Mouse (Mus musculus): ENCODE results near the gene Zfp335. TPM values are rescaled to one million over a fixed set of nuclear protein-coding genes. Genes with fewer than 3 reads are reported as not detected.
"Not testable (repeated sequence)": the region's sequence is repeated elsewhere in the genome, so short reads cannot be mapped to it uniquely, and the experiment has no call there.

Gene Zfp335
- polyA plus RNA-seq, 1 experiment from 2014 or later = 13.1 TPM

DNA sequence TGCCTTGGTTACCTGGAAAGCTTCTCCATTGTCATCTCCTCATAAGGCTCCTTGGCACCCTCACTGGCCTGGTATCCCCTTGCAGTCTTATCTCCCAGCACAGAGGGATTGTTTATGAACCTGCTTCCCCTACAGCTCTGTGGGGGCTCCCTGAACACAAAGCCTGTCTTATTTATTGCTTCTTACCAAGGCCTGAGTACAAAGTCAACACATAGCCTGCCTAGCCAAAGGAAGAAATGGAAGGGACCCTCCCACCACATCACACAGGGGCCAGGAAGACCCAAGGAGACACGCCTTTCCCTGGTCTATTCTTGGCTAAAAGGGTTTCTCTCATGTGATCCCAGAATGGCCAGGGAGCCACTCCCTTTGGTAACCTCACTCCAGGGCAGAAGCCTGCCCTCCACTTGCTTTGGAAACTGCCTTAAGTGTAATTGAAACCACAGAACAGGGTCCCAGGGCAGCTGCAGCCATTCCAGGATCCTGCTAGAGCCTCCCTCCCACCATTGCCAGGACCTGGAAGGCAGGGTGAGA lies 37.3 kb downstream of the Zfp335 start:
- Histone ChIP-seq H3K27ac (peak overlapping the region; percentile 50), H3K9me3 (no peaks in the 10 kb centered on the region), H3K9ac (no peak overlapping the region), H3K4me1 (replicated peaks) (peaks cover 21% of the 10 kb centered on the region), H3K4me2 (no peak overlapping the region), H3K4me3 (no peak overlapping the region), H3K36me3 (no peaks in the 10 kb centered on the region), H3K27me3 (no peaks in the 10 kb centered on the region)
- ATAC-seq (ENCODE audit: low FRiP score) = no peak
- WGBS = 43% methylated on average over 1 of the region's 1 CpGs

DNA sequence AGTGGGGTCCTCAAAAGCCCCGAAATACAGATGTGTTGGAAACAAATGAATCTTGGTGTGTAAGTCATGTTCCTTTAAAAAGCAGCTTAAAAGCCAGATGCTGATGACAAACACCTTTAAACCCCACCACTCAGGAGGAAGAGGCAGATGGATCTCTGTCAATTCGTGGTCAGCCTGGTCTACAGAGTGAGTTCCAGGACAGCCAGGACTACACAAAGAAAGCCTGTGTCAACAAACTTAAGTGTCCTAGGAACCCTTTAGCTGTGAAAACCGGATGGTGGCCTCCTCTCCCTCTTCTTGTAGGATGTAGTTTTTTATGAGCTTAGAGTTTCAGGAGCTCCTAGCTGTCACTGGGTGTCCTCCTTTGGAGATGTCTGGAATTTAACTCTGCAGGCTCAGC lies 37.9 kb downstream of the Zfp335 start:
- WGBS = 74% methylated on average over 3 of the region's 3 CpGs
- Histone ChIP-seq H3K9me3 (no peaks in the 10 kb centered on the region), H3K27ac (peak overlapping the region; percentile 44; the same call in 1 of the 2 replicates), H3K4me1 (replicated peaks) (peaks cover 19% of the 10 kb centered on the region), H3K27me3 (no peaks in the 10 kb centered on the region), H3K4me3 (no peak overlapping the region), H3K4me2 (no peak overlapping the region), H3K9ac (no peak overlapping the region), H3K36me3 (no peaks in the 10 kb centered on the region)
- no peak for ATAC-seq (ENCODE audit: low FRiP score)

DNA sequence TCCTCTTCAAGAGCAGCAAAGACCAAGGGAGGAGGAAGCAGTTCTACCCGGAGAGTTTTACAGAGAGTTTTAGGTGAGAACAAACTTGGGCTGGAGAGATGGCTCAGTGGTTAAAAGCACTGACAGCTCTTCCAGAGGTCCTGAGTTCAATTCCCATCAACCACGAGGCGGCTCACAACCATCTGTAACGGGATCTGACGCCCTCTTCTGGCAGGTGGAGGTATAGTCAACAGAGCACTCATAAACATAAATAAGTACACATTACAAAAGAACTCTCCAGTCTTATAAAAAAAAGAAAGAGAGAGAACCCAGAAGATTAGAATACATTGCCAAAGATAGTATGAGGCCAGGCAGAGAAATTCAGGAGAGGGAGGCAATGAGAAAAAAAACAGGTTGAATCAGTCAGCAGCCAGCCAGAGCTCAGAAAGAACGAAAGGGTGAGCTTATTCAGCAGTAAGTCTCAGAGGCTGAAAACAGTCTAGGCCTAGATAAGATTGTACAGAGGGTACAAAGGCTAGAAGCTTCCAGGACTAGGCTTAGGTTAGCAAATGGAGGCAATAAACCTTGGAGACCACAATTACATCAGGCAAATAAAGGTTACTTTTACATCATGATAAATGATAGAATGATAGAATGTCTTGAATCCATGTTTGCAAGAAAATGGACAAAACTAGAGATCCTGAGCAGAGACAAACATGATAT lies 39.8 kb downstream of the Zfp335 start:
- Histone ChIP-seq H3K9ac (no peak overlapping the region), H3K4me3 (no peak overlapping the region), H3K4me1 (replicated peaks) (0 out of 2 replicates have a peak, but pooled peaks cover 5% of the 10 kb centered on the region), H3K36me3 (no peaks in the 10 kb centered on the region), H3K4me2 (no peak overlapping the region), H3K27ac (no peak overlapping the region), H3K9me3 (peaks cover 4% of the 10 kb centered on the region; the same call in 1 of the 2 replicates), H3K27me3 (no peaks in the 10 kb centered on the region)
- 58% methylated on average over 6 of the region's 6 CpGs for WGBS
- no peak for ATAC-seq (ENCODE audit: low FRiP score)

DNA sequence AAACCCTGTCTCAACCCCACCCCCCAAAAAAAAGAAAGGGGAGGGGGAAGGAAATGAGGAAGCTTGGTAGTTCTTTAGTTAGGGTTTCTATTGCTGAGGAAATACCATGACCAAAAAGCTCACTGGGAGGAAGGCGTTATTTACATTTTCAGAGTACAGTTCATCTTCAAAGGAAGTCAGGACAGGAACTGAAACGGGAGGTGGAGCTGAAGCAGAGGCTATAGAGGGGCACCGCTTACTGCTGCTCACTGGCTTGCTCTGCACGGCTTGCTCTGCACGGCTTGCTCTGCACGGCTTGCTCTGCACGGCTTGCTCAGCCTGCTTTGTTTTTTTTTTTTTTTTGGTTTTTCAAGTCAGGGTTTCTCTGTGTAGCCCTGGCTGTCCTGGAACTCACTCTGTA lies 43.1 kb downstream of the Zfp335 start:
- Histone ChIP-seq H3K9me3 (peaks cover 4% of the 10 kb centered on the region; the same call in 1 of the 2 replicates), H3K4me1 (replicated peaks) (no peaks in the 10 kb centered on the region), H3K4me3 (no peak overlapping the region), H3K36me3 (no peaks in the 10 kb centered on the region), H3K4me2 (no peak overlapping the region), H3K27ac (no peak overlapping the region), H3K27me3 (no peaks in the 10 kb centered on the region), H3K9ac (no peak overlapping the region)
- WGBS = 75% methylated on average over 7 of the region's 7 CpGs
- ATAC-seq (ENCODE audit: low FRiP score) = no peak

DNA sequence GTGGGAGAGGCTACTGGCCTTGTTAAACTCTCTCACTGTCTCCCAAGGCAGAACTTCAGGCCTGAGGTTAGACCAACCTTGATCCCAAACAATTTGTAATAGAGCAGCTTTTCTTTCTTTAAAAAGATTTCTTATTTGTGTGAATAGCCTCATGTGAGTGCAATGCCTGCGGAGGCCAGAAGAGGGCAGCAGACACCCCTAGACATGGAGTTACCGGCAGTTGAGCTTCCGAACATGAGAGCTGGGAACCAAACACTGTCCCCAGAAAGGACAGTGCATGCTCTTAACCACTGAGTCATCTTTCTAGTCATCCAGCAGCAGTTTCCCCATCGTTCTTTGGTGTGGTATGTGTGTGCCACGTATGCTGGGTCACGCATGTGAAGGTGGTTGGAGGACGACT lies 44.0 kb downstream of the Zfp335 start:
- Histone ChIP-seq H3K4me3 (no peak overlapping the region), H3K4me2 (no peak overlapping the region), H3K9ac (no peak overlapping the region), H3K27ac (peak overlapping the region; percentile 46; the same call in 1 of the 2 replicates), H3K4me1 (replicated peaks) (no peaks in the 10 kb centered on the region), H3K9me3 (peaks cover 4% of the 10 kb centered on the region; the same call in 1 of the 2 replicates), H3K27me3 (no peaks in the 10 kb centered on the region), H3K36me3 (no peaks in the 10 kb centered on the region)
- 95% methylated on average over 7 of the region's 7 CpGs for WGBS
- no peak for ATAC-seq (ENCODE audit: low FRiP score)

DNA sequence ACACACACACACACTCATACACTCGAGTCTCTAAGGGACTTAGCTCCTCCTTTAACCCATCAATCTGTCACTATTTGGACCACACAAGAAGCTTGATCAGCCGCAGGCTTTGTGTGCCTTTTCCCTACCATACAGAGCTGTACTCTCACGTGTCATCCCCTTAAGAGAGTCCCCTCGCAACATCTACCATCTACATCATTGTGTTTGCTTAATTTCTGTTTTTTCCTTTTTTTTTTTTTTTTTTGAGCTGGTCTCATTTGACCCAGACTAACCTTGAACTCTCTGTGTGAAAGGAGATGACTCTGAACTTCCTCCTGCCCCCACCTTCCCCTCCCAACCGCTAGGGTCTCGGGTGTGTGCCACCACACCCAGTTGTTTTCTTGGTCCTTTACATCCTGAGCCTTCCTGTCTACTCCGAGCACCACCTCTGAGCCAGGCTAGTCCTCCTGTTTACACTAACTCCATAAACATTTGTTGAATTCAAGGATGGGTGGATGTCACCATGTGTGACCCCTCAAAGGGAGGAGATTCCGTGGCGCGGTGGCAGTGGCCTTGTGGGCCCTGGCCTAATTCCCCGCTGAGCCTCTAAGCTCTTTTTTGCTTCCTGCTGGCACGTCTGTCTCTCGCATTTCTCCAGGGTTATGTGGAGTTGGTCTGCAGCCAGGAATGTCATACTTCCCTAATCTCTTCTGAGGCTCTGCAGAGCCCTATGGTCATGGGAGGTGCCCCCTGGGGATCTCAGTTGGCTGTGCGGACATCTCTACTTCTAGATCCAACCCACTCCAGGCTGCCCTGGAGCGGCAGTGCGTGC lies 44.6 kb downstream of the Zfp335 start:
- ATAC-seq (ENCODE audit: low FRiP score) = no peak
- Histone ChIP-seq H3K27me3 (no peaks in the 10 kb centered on the region), H3K27ac (peak overlapping the region; percentile 46; the same call in 1 of the 2 replicates), H3K36me3 (no peaks in the 10 kb centered on the region), H3K9me3 (peaks cover 4% of the 10 kb centered on the region; the same call in 1 of the 2 replicates), H3K4me3 (no peak overlapping the region), H3K4me2 (no peak overlapping the region), H3K9ac (no peak overlapping the region), H3K4me1 (replicated peaks) (peaks cover 1% of the 10 kb centered on the region)
- 68% methylated on average over 16 of the region's 16 CpGs for WGBS

DNA sequence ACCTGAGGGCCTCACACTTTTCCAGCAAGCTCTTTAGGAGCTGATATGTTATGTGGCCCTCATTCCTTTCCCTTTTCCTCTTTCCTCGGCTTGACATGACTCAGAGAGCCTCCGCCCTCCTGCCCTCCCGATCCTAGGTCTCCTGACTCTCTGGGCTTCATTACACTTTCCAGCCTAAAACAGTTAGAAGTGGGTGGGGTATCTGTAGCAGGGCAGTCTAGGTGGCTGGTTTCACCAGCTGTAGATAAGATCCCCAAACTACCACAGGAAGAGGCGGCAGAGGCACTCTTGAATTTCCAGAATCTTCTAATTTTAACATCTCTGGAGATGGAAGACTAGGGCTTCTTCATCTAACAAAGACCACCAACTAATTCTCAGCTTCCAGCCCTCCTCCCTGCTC lies 47.0 kb downstream of the Zfp335 start:
- H3K27ac ChIP-seq = no peak overlapping the region
- no peak overlapping the region for H3K4me2 ChIP-seq
- H3K9ac ChIP-seq = no peak overlapping the region
- H3K4me3 ChIP-seq = no peak overlapping the region
- H3K36me3 ChIP-seq = no peaks in the 10 kb centered on the region
- peaks cover 4% of the 10 kb centered on the region; the same call in 1 of the 2 replicates for H3K9me3 ChIP-seq
- 81% methylated on average over 4 of the region's 4 CpGs for WGBS
- H3K4me1 ChIP-seq (replicated peaks) = peaks cover 10% of the 10 kb centered on the region
- H3K27me3 ChIP-seq = peaks cover 12% of the 10 kb centered on the region; the same call in 1 of the 2 replicates
- ATAC-seq (ENCODE audit: low FRiP score) = no peak

DNA sequence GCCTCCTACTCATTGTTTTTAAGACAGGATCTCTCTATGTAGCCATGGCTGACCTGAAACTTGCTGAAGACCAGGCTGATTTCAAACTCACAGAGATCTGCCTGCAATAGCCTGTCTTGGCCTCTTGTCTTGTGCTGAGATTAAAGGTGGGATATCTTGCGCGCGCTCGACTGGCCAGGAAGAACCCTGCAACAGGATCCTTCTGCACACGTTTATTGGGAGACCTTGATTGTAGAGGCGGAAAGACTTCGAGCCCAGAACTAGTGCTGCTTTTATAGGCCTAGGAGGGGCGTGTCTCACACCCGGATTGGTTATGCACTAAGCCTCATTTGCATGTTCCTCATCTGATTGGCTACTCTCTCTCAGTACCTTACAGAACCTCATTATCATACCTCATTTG lies 48.1 kb downstream of the Zfp335 start:
- H3K9me3 ChIP-seq; H3K36me3 ChIP-seq; ATAC-seq (ENCODE audit: low FRiP score); H3K4me2 ChIP-seq; H3K9ac ChIP-seq; H3K4me3 ChIP-seq; H3K27ac ChIP-seq: not testable (repeated sequence)
- 91% methylated on average over 9 of the region's 9 CpGs for WGBS
- H3K4me1 ChIP-seq (replicated peaks) = peaks cover 10% of the 10 kb centered on the region
- H3K27me3 ChIP-seq = peaks cover 22% of the 10 kb centered on the region

DNA sequence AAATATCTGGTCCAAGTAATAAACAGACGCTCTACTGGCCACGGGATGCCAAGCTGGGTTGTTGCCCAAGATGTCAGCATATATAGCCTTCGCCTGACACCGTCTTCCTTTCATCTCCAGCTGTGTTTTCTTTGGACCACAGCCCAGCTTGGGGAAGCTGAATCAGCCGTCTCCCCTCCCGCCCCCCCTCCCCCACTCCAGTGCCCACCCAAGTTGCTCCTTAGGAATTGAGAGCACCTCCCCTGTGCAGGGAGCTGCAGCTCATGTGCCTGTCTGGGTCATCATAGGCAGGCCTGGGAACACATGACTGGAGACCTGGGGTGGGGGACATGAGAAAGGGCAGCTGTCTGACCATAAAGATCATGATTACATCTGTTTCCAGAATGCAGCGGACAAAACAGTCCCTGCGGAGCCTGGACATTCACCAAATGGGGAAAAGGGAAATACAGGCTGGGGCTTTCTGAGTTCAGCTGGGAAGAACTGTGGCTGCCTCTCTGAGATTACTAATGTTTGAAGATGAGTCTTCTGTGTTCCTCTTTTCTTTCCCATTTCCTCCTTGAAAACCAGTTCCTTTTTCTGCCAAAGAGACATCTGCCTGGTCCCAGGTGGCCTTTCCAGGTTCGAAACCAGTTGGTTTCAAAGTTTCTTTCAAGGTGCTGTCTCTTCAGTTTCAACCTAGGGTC lies 49.2 kb downstream of the Zfp335 start:
- Histone ChIP-seq H3K9ac (no peak overlapping the region), H3K4me1 (replicated peaks) (peaks cover 20% of the 10 kb centered on the region), H3K27me3 (peaks cover 33% of the 10 kb centered on the region), H3K9me3 (no peaks in the 10 kb centered on the region), H3K27ac (peak overlapping the region; percentile 60), H3K4me2 (no peak overlapping the region), H3K4me3 (no peak overlapping the region), H3K36me3 (no peaks in the 10 kb centered on the region)
- 48% methylated on average over 9 of the region's 9 CpGs for WGBS
- ATAC-seq (ENCODE audit: low FRiP score) = 0 out of 2 replicates have a peak, but pooled peaks have one; percentile 40

DNA sequence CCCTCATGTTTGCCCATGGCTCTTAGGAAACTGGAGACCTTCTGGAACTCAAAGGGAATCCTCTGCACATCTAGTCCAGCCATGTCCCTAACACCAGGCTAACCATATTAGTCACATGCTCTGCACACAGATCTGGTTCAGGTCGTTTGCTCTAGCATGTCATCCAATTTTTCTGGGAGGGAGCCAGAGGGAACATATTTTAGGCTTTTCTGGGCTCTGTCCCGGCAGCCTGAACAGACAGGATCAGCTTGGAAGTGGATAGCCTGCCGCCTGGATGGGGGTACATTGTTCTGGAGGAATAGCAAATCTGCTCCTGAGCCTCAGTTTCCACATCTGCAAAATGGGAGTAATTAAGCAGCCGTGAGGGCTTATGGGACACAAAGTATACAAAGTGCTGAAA lies 50.5 kb downstream of the Zfp335 start:
- H3K4me3 ChIP-seq = no peak overlapping the region
- H3K27ac ChIP-seq = peak overlapping the region; percentile 62; the same call in 1 of the 2 replicates
- H3K36me3 ChIP-seq = no peaks in the 10 kb centered on the region
- H3K4me1 ChIP-seq (replicated peaks) = peaks cover 32% of the 10 kb centered on the region
- peaks cover 45% of the 10 kb centered on the region for H3K27me3 ChIP-seq
- ATAC-seq (ENCODE audit: low FRiP score) = no peak
- 75% methylated on average over 4 of the region's 4 CpGs for WGBS
- no peak overlapping the region for H3K9ac ChIP-seq
- H3K4me2 ChIP-seq = no peak overlapping the region
- H3K9me3 ChIP-seq = no peaks in the 10 kb centered on the region

DNA sequence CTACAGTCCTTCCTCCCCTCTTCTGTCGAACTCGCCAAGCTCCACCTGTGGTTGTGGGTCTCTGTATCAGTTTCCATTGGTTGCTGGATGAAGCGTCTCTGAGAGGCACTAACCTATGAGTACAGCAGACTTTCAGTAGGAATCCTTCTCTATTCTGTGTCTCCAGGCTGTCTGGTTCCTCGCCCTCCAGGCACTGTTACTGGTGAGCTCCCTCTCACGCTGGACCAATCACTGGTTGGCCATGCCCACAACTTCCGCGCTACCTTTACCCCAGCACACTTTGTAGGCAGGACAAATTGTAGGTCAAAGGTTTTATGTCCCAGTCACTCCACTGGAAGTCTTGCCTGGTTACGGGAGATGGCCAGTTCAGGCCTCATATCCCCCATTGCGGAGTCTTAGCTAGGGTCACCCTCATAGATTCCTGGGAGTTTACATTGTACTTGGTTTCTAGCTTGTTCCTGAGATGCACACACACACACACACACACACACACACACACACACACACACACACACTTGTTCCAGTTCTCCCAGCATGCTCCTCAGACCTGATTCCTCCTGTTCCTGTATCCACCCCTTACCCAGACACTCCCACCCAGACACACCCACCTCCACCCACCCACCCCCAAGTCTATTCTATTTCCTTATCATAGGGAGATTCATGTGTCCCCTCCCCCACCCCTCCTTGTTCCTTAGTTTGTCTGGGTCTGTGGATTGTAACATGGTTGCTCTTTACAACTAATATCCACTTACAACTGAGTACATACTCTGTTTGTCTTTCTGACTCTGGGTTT lies 51.7 kb downstream of the Zfp335 start:
- Histone ChIP-seq H3K27me3 (peaks cover 55% of the 10 kb centered on the region), H3K9ac (no peak overlapping the region), H3K36me3 (no peaks in the 10 kb centered on the region), H3K27ac (no peak overlapping the region), H3K4me2 (no peak overlapping the region), H3K4me1 (replicated peaks) (peaks cover 32% of the 10 kb centered on the region), H3K4me3 (no peak overlapping the region), H3K9me3 (no peaks in the 10 kb centered on the region)
- ATAC-seq (ENCODE audit: low FRiP score) = no peak
- WGBS = 67% methylated on average over 9 of the region's 9 CpGs
